Mouse (Mus musculus) kidney, adult 2 months (tissue): ENCODE measurements at regions not wholly inside any gene's neighbourhood (a gene's known extent, or its start where the extent isn't known, plus 50 kb on each side); places are given as distances from the start of the nearest gene placed in this dataset.

Source experiments
- DNase-seq: peaks from one replicate; pipeline ENCODE4 v3.0.0; 2021
- H3K27ac ChIP-seq: fragments of 200-500 bp; 2 replicates; pipeline ENCODE4 v1.5.1; 2012; ENCODE audit warnings: low read depth, low read length, control low read depth, inconsistent platforms; ENCODE audit not compliant: insufficient read depth
- H3K27me3 ChIP-seq: fragments of 200-500 bp; replicated peaks from 2 replicates; pipeline ENCODE4 v1.6.1; 2012; ENCODE audit warnings: mild to moderate bottlenecking, moderate library complexity, low read length, inconsistent platforms; ENCODE audit not compliant: control insufficient read depth, insufficient read depth
- H3K36me3 ChIP-seq: fragments of 200-500 bp; 2 replicates; pipeline ENCODE4 v1.6.1; 2012; ENCODE audit warnings: mild to moderate bottlenecking, moderate library complexity, low read length, inconsistent platforms; ENCODE audit not compliant: control insufficient read depth, insufficient read depth
- H3K4me1 ChIP-seq: fragments of 200-500 bp; 2 replicates; pipeline ENCODE4 v1.6.1; 2011; ENCODE audit warnings: low read length; ENCODE audit not compliant: control insufficient read depth, insufficient read depth
- H3K4me3 ChIP-seq: fragments of 200-500 bp; 2 replicates; pipeline ENCODE4 v1.5.1; 2011; ENCODE audit warnings: mild to moderate bottlenecking, low read depth, low read length, control low read depth; ENCODE audit not compliant: insufficient read depth
- CTCF ChIP-seq: fragments of 200-500 bp; conservative IDR thresholded peaks from 2 replicates; pipeline ENCODE4 v1.5.1; 2011; ENCODE audit warnings: low read depth, mild to moderate bottlenecking, control low read depth, low read length, moderate library complexity, mixed read lengths; ENCODE audit not compliant: insufficient read depth, insufficient read length
- POLR2A ChIP-seq: fragments of 200-500 bp; IDR thresholded peaks from one replicate; pipeline ENCODE4 v1.6.1; 2011; ENCODE audit warnings: low read depth, low read length, control low read depth
- WGBS: fragments of 180-500 bp; shearing (Covaris S2); methylation state at CpG from one replicate; pipeline ENCODE4 v1.1.7; 2018; 5-methylcytosine and 5-hydroxymethylcytosine counted together

DNA sequence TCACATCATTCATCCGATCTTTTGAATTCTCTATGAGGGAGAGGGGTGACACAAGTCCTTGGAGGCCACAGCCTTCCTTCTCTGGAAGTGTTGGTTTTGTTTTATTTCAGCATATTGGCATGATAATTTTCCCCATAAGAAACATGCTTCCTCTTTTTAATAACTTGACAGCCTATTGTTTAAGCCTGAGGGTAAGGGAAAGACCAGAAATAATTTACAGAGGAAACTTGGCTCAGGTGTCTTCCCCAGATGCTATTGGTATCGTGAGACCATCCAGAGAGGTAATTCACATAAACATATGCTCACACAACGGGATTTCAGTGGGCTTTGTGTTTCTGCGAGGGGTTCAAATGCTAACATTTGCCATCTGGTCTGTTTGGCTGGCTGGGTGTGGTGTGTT, 212.0 kb downstream of the Sptssa start:
- TF ChIP-seq CTCF (no peak), POLR2A (no peak)
- H3K36me3 ChIP-seq: no peaks in the 10 kb centered on the region
- WGBS: 71% methylated on average over 4 of the region's 4 CpGs
- peak overlapping the region; percentile 39; the same call in 1 of the 2 replicates for H3K27ac ChIP-seq
- no peak overlapping the region for H3K4me3 ChIP-seq
- DNase-seq: peak; percentile 43
- H3K27me3 ChIP-seq: no peaks in the 10 kb centered on the region
- H3K4me1 ChIP-seq: peaks cover 18% of the 10 kb centered on the region; the same call in 1 of the 2 replicates

DNA sequence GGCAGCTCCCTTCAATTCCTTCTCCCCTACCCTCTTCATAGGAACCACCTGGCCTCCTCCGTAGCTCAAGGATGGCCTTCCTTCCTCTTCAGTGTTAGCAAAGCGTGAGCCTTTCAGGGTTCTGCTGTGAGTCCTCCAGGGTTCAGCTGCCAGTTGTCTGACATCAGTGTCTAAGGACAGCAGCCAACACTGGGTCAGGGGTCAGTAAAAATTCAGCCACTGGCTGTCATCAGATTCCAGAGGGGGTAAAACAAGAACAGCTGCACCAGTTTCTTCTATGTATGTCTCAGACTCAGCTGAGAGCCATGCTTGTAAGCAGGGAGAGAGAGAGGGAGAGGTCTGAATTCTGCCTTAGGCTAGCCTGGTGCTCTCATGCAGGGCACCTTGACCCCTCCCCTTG, 213.1 kb downstream of the Sptssa start:
- WGBS: 60% methylated on average over 2 of the region's 2 CpGs
- H3K4me1 ChIP-seq: peaks cover 22% of the 10 kb centered on the region; the same call in 1 of the 2 replicates
- TF ChIP-seq CTCF (no peak), POLR2A (no peak)
- DNase-seq: peak; percentile 72
- no peak overlapping the region for H3K4me3 ChIP-seq
- H3K27me3 ChIP-seq: no peaks in the 10 kb centered on the region
- no peaks in the 10 kb centered on the region for H3K36me3 ChIP-seq
- H3K27ac ChIP-seq: peak overlapping the region; percentile 55; the same call in 1 of the 2 replicates

DNA sequence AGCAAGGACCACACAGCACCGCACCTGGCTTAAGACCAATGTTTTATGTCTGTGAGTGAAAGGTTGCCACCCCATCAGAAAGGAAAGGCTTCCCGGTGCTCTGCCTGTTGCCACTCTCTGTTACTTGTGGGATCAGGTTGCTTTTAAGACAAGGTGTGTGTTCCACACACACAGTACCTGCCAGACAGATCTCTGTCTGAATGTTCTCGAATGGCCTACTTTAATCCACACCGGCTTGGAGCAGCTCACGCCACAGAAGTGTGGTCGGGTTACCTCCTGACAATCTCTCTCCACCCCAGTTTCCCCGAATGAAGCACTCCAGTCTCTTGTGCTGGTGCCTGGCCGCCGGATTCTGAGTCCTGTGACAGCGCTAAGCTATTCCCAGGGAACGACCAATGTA, 214.0 kb downstream of the Sptssa start:
- H3K4me1 ChIP-seq: peaks cover 17% of the 10 kb centered on the region; the same call in 1 of the 2 replicates
- no peaks in the 10 kb centered on the region for H3K27me3 ChIP-seq
- no peak for DNase-seq
- no peak overlapping the region for H3K27ac ChIP-seq
- no peaks in the 10 kb centered on the region for H3K36me3 ChIP-seq
- H3K4me3 ChIP-seq: no peak overlapping the region
- 80% methylated on average over 11 of the region's 11 CpGs for WGBS
- no peak for TF ChIP-seq CTCF
- no peak for TF ChIP-seq POLR2A

DNA sequence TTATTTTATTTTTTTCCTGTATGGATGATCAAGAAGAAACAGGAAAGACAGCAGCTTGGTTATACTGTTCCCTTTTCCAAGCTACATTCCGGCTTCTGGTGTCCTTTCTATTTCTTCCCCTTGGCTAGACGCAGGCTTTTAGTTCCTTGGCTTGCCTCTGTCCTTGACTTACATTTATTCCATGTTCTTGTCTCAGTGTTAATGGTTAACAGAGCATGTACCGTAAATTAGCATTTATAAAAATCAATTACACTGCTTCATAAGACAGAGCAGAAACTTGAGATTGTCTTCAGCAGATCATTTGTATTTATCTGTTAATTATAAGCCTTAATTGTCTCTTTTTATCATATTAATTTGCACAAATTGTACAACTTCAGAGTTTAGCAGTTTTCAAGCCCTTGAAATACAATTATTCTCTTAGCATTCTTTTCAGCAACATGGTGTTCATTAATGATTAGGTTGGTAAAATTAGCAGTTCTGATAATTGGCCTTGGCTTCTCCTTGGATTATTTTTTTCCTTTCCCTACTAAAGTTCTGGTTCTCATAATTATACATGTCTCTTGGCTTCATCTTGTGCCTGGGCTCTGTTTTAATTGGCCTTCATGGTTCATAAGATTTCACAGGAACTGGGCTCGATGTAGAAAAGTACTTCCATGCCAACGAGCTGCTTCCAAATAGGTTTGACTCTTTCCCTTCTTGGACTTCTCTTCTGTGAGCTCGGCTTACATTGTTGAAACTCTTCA, 215.4 kb downstream of the Sptssa start:
- peak; percentile 54 for DNase-seq
- H3K36me3 ChIP-seq: no peaks in the 10 kb centered on the region
- H3K4me1 ChIP-seq: peaks cover 17% of the 10 kb centered on the region; the same call in 1 of the 2 replicates
- no peak overlapping the region for H3K4me3 ChIP-seq
- H3K27me3 ChIP-seq: no peaks in the 10 kb centered on the region
- peak overlapping the region; percentile 82 for H3K27ac ChIP-seq
- TF ChIP-seq CTCF (no peak), POLR2A (no peak)
- WGBS: 40% methylated on average over 6 of the region's 6 CpGs

DNA sequence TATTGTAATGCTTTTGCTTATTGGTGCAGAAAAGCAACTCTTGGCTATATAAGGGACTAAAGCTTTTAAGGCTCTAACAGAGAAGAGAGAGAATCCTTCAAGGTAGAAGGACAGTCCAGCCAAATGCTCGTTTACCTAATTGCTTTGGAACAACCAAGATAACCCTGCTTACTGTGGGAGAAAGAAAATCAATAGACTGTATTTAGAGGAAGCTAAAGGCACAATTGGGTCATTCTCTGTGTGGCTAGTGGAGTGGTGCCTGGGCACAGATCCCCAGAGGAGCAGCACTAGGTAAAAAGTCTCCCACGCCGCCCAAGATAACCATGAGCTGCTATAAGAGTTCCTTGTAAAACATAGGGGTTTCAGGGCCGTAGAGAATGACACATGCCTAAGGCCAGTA, 217.6 kb downstream of the Sptssa start:
- WGBS: 86% methylated on average over 4 of the region's 4 CpGs
- no peak for DNase-seq
- Histone ChIP-seq H3K4me1 (peaks cover 17% of the 10 kb centered on the region; the same call in 1 of the 2 replicates), H3K27ac (no peak overlapping the region), H3K27me3 (no peaks in the 10 kb centered on the region), H3K36me3 (no peaks in the 10 kb centered on the region), H3K4me3 (no peak overlapping the region)
- TF ChIP-seq CTCF: no peak
- TF ChIP-seq POLR2A: no peak

DNA sequence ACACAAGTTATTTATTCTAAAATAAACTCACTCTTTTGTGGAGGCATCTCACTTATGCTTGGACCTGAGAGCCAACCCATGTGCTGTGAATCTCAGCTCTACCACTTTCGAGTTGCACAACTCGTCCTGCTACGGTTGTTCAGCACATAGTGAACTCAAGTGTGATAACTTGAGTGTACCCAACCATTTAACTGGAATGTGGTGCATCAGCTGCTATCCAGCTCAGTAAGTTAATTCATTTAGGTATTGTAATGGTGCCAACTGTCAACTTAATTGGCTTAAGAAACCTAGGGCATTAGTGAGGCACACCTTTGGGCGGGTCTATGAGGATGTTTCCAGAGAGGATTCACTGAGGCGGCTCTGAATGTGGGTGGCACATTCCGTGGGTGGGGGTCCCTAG, 221.6 kb upstream of the Egln3 start:
- TF ChIP-seq POLR2A (no peak), CTCF (no peak)
- Histone ChIP-seq H3K36me3 (no peaks in the 10 kb centered on the region), H3K27ac (no peak overlapping the region), H3K27me3 (no peaks in the 10 kb centered on the region), H3K4me3 (no peak overlapping the region), H3K4me1 (peaks cover 6% of the 10 kb centered on the region; the same call in 1 of the 2 replicates)
- WGBS: 46% methylated on average over 6 of the region's 6 CpGs
- peak; percentile 42 for DNase-seq

DNA sequence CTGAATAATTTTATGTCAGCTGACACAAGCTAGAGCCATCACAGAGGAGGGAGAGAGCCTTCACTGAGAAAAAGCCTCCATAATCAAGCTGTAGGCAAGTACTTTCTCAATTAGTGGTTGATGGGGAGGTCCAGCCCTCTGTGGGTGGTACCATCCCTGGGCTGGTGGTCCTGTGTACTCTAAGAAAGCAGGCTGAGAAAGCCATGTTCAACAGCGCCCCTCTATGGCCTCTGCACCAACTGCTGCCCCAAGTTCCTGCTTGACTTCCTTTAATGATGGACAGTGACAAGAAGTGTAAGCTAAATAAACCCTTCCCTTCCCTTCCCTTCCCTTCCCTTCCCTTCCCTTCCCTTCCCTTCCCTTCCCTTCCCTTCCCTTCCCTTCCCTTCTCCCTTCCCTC, 211.2 kb upstream of the Egln3 start:
- no peak for DNase-seq
- WGBS: 71% methylated on average over 1 of the region's 1 CpGs
- no peaks in the 10 kb centered on the region for H3K27me3 ChIP-seq
- no peaks in the 10 kb centered on the region for H3K36me3 ChIP-seq
- H3K4me1 ChIP-seq: 0 out of 2 replicates have a peak, but pooled peaks cover 2% of the 10 kb centered on the region
- no peak overlapping the region for H3K27ac ChIP-seq
- no peak for TF ChIP-seq CTCF
- no peak for TF ChIP-seq POLR2A
- no peak overlapping the region for H3K4me3 ChIP-seq
